Mouse (Mus musculus): ENCODE results near the gene Lamtor1. TPM values are rescaled to one million over a fixed set of nuclear protein-coding genes. Genes with fewer than 3 reads are reported as not detected.

Lamtor1 gene
- total and polyA plus RNA-seq, 2 experiments from 2014 or later: 105 to 176 TPM

GRCm38 (mm10) chr7:101954163-101954562, 48.5 kb downstream of the Lamtor1 start:
- no peak overlapping the region for H3K4me3 ChIP-seq (ENCODE audit: low read depth, low read length)
- H3K9me3 ChIP-seq (ENCODE audit: low read length): no peaks in the 10 kb centered on the region
- no peak overlapping the region for H3K9ac ChIP-seq
- WGBS: 73% methylated on average over 2 of the region's 2 CpGs
- no peak overlapping the region for H3K4me2 ChIP-seq (ENCODE audit: low read depth)
- ATAC-seq: no peak
- no peaks in the 10 kb centered on the region for H3K4me1 ChIP-seq (ENCODE audit: insufficient read depth)
- no peaks in the 10 kb centered on the region for H3K36me3 ChIP-seq (ENCODE audit: insufficient read depth)
- H3K27me3 ChIP-seq (ENCODE audit: insufficient read depth, low read length): no peaks in the 10 kb centered on the region
- no peak for TF ChIP-seq CTCF (IDR thresholded peaks at IDR 0.05; ENCODE audit: low read depth)
- no peak overlapping the region for H3K27ac ChIP-seq (ENCODE audit: low read depth, low read length)
- no peak for DNase-seq

- Histone ChIP-seq H3K36me3 (ENCODE audit: insufficient read depth) (no peaks in the 10 kb centered on the region), H3K9me3 (ENCODE audit: low read length) (no peaks in the 10 kb centered on the region)
- TF ChIP-seq CTCF (IDR thresholded peaks at IDR 0.05; ENCODE audit: low read depth): no peak
Observed at GRCm38 (mm10) chr7:101955276-101955675, 49.6 kb downstream of the Lamtor1 start.

GRCm38 (mm10) chr7:101955862-101956261, 50.2 kb downstream of the Lamtor1 start:
- no peak for DNase-seq
- 67% methylated on average over 4 of the region's 4 CpGs for WGBS
- Histone ChIP-seq H3K36me3 (ENCODE audit: insufficient read depth) (no peaks in the 10 kb centered on the region), H3K9ac (no peak overlapping the region), H3K4me1 (ENCODE audit: insufficient read depth) (no peaks in the 10 kb centered on the region), H3K4me2 (ENCODE audit: low read depth) (no peak overlapping the region), H3K9me3 (ENCODE audit: low read length) (no peaks in the 10 kb centered on the region), H3K27me3 (ENCODE audit: insufficient read depth, low read length) (no peaks in the 10 kb centered on the region), H3K4me3 (ENCODE audit: low read depth, low read length) (no peak overlapping the region), H3K27ac (ENCODE audit: low read depth, low read length) (no peak overlapping the region)
- no peak for ATAC-seq
- no peak for TF ChIP-seq CTCF (IDR thresholded peaks at IDR 0.05; ENCODE audit: low read depth)

More at GRCm38 (mm10) chr7:101955276-101955675, 49.6 kb downstream of the Lamtor1 start:
- DNase-seq: no peak
- WGBS: 89% methylated on average over 2 of the region's 2 CpGs
- H3K27me3 ChIP-seq (ENCODE audit: insufficient read depth, low read length): no peaks in the 10 kb centered on the region
- H3K9ac ChIP-seq: no peak overlapping the region
- H3K4me3 ChIP-seq (ENCODE audit: low read depth, low read length): no peak overlapping the region
- ATAC-seq: no peak
- no peak overlapping the region for H3K27ac ChIP-seq (ENCODE audit: low read depth, low read length)
- no peak overlapping the region for H3K4me2 ChIP-seq (ENCODE audit: low read depth)
- no peaks in the 10 kb centered on the region for H3K4me1 ChIP-seq (ENCODE audit: insufficient read depth)

GRCm38 (mm10) chr7:101956481-101956880, 50.8 kb downstream of the Lamtor1 start:
- DNase-seq: no peak
- no peak overlapping the region for H3K4me3 ChIP-seq (ENCODE audit: low read depth, low read length)
- H3K27ac ChIP-seq (ENCODE audit: low read depth, low read length): no peak overlapping the region
- no peak for ATAC-seq
- H3K27me3 ChIP-seq (ENCODE audit: insufficient read depth, low read length): no peaks in the 10 kb centered on the region
- H3K9ac ChIP-seq: no peak overlapping the region
- H3K9me3 ChIP-seq (ENCODE audit: low read length): no peaks in the 10 kb centered on the region
- 97% methylated on average over 1 of the region's 1 CpGs for WGBS
- H3K4me2 ChIP-seq (ENCODE audit: low read depth): no peak overlapping the region
- no peaks in the 10 kb centered on the region for H3K36me3 ChIP-seq (ENCODE audit: insufficient read depth)
- no peaks in the 10 kb centered on the region for H3K4me1 ChIP-seq (ENCODE audit: insufficient read depth)
- no peak for TF ChIP-seq CTCF (IDR thresholded peaks at IDR 0.05; ENCODE audit: low read depth)

- TF ChIP-seq CTCF (IDR thresholded peaks at IDR 0.05; ENCODE audit: low read depth): no peak
- H3K36me3 ChIP-seq (ENCODE audit: insufficient read depth): no peaks in the 10 kb centered on the region
- DNase-seq (no peak), ATAC-seq (no peak)
- H3K27ac ChIP-seq (ENCODE audit: low read depth, low read length): no peak overlapping the region
- H3K9ac ChIP-seq: no peak overlapping the region
- WGBS: 93% methylated on average over 5 of the region's 5 CpGs
- no peaks in the 10 kb centered on the region for H3K9me3 ChIP-seq (ENCODE audit: low read length)
- H3K4me3 ChIP-seq (ENCODE audit: low read depth, low read length): no peak overlapping the region
- no peaks in the 10 kb centered on the region for H3K4me1 ChIP-seq (ENCODE audit: insufficient read depth)
- H3K27me3 ChIP-seq (ENCODE audit: insufficient read depth, low read length): no peaks in the 10 kb centered on the region
- H3K4me2 ChIP-seq (ENCODE audit: low read depth): no peak overlapping the region
Observed at GRCm38 (mm10) chr7:101956911-101957310, 51.2 kb downstream of the Lamtor1 start.

GRCm38 (mm10) chr7:101962829-101963228, 57.1 kb downstream of the Lamtor1 start:
- no peak for ATAC-seq
- no peak for DNase-seq
- no peaks in the 10 kb centered on the region for H3K9me3 ChIP-seq (ENCODE audit: low read length)
- H3K9ac ChIP-seq: no peak overlapping the region
- H3K4me3 ChIP-seq (ENCODE audit: low read depth, low read length): no peak overlapping the region
- no peak for TF ChIP-seq CTCF (IDR thresholded peaks at IDR 0.05; ENCODE audit: low read depth)
- H3K36me3 ChIP-seq (ENCODE audit: insufficient read depth): no peaks in the 10 kb centered on the region
- H3K27ac ChIP-seq (ENCODE audit: low read depth, low read length): no peak overlapping the region
- no peaks in the 10 kb centered on the region for H3K27me3 ChIP-seq (ENCODE audit: insufficient read depth, low read length)
- no peak overlapping the region for H3K4me2 ChIP-seq (ENCODE audit: low read depth)
- H3K4me1 ChIP-seq (ENCODE audit: insufficient read depth): no peaks in the 10 kb centered on the region
- WGBS: 96% methylated on average over 2 of the region's 2 CpGs

- no peak for DNase-seq
- no peaks in the 10 kb centered on the region for H3K36me3 ChIP-seq (ENCODE audit: insufficient read depth)
- H3K9ac ChIP-seq: no peak overlapping the region
- no peak for ATAC-seq
- TF ChIP-seq CTCF (IDR thresholded peaks at IDR 0.05; ENCODE audit: low read depth): no peak
- H3K4me2 ChIP-seq (ENCODE audit: low read depth): no peak overlapping the region
- no peaks in the 10 kb centered on the region for H3K27me3 ChIP-seq (ENCODE audit: insufficient read depth, low read length)
- H3K4me1 ChIP-seq (ENCODE audit: insufficient read depth): 0 out of 2 replicates have a peak, but pooled peaks cover under 1% of the 10 kb centered on the region
- no peak overlapping the region for H3K4me3 ChIP-seq (ENCODE audit: low read depth, low read length)
- no peaks in the 10 kb centered on the region for H3K9me3 ChIP-seq (ENCODE audit: low read length)
- H3K27ac ChIP-seq (ENCODE audit: low read depth, low read length): no peak overlapping the region
- 90% methylated on average over 2 of the region's 2 CpGs for WGBS
Observed at GRCm38 (mm10) chr7:101963621-101964020, 57.9 kb downstream of the Lamtor1 start.

All from forebrain, postnatal 0 days (tissue).